Mouse (Mus musculus): ENCODE results near the gene Rnf169.

The Rnf169 gene

GRCm38 (mm10) chr7:99980132-99980591 lies at the start of gene Rnf169:
Rnf169 (minus strand) TSS chr7:99980448.
- DNase-seq (ENCODE audit: low spot score), result peak; percentile 87

- DNase-seq (ENCODE audit: low spot score), result no peak
Measured at GRCm38 (mm10) chr7:100029307-100029706, 49.1 kb upstream of the Rnf169 start.

GRCm38 (mm10) chr7:100027353-100027752 lies 47.1 kb upstream of the Rnf169 start:
- no peak for DNase-seq (ENCODE audit: low spot score)

- no peak for DNase-seq (ENCODE audit: low spot score)
Measured at GRCm38 (mm10) chr7:100017056-100017455, 36.8 kb upstream of the Rnf169 start.

- DNase-seq (ENCODE audit: low spot score), result no peak
Measured at GRCm38 (mm10) chr7:100014123-100014600, 33.9 kb upstream of the Rnf169 start.

GRCm38 (mm10) chr7:100012515-100012914 lies 32.3 kb upstream of the Rnf169 start:
- no peak for DNase-seq (ENCODE audit: low spot score)

GRCm38 (mm10) chr7:100012085-100012484 lies 31.8 kb upstream of the Rnf169 start:
- peak; percentile 6 for DNase-seq (ENCODE audit: low spot score)

GRCm38 (mm10) chr7:100010711-100011110 lies 30.5 kb upstream of the Rnf169 start:
- no peak for DNase-seq (ENCODE audit: low spot score)

- DNase-seq (ENCODE audit: low spot score), result peak; percentile 45
Measured at GRCm38 (mm10) chr7:100009640-100010039, 29.4 kb upstream of the Rnf169 start.

GRCm38 (mm10) chr7:100008765-100009164 lies 28.5 kb upstream of the Rnf169 start:
- DNase-seq (ENCODE audit: low spot score), result no peak

- no peak for DNase-seq (ENCODE audit: low spot score)
Measured at GRCm38 (mm10) chr7:100006411-100006810, 26.2 kb upstream of the Rnf169 start.

GRCm38 (mm10) chr7:100005790-100006189 lies 25.5 kb upstream of the Rnf169 start, which contains the start of gene Chrdl2:
Chrdl2 (plus strand) TSS chr7:100006172.
- DNase-seq (ENCODE audit: low spot score), result no peak

- DNase-seq (ENCODE audit: low spot score), result no peak
Measured at GRCm38 (mm10) chr7:100003781-100004180, 23.5 kb upstream of the Rnf169 start.

GRCm38 (mm10) chr7:99998668-99999067 lies 18.4 kb upstream of the Rnf169 start:
- no peak for DNase-seq (ENCODE audit: low spot score)

GRCm38 (mm10) chr7:99995186-99995585 lies 14.9 kb upstream of the Rnf169 start:
- no peak for DNase-seq (ENCODE audit: low spot score)

- no peak for DNase-seq (ENCODE audit: low spot score)
Measured at GRCm38 (mm10) chr7:99993159-99993558, 12.9 kb upstream of the Rnf169 start.

- no peak for DNase-seq (ENCODE audit: low spot score)
Measured at GRCm38 (mm10) chr7:99990990-99991707, 10.9 kb upstream of the Rnf169 start.

- no peak for DNase-seq (ENCODE audit: low spot score)
Measured at GRCm38 (mm10) chr7:99989844-99990760, 9.9 kb upstream of the Rnf169 start.

GRCm38 (mm10) chr7:99988725-99989124 lies 8.5 kb upstream of the Rnf169 start:
- peak; percentile 72 for DNase-seq (ENCODE audit: low spot score)

GRCm38 (mm10) chr7:99982256-99983242 lies 2.3 kb upstream of the Rnf169 start:
- no peak for DNase-seq (ENCODE audit: low spot score)

GRCm38 (mm10) chr7:99981311-99981710 lies 1.1 kb upstream of the Rnf169 start:
- DNase-seq (ENCODE audit: low spot score), result peak; percentile 67

Measured in adipocyte (in vitro differentiated cells).